ENCODE assay signal across 19 mouse cellular contexts in genomic region chr3:109488750-109489171, GRCm38 (mm10).
DNase-seq lines count a peak whose midpoint lies in the region; ATAC-seq and TF ChIP-seq lines count a peak whose summit lies in the region.
"Had no signal": no experiment of that assay in that cellular context is flagged by ENCODE, and none has a peak within 500 bp of the region (broad histone marks: within the 10 kb centered on the region; RNA-seq: fewer than 3 reads in every experiment).

No protein-coding gene starts in this region.

- no peaks in the 10 kb centered on the region for H3K9me3 ChIP-seq in forebrain, embryonic 12.5 days
- no peaks in the 10 kb centered on the region for H3K9me3 ChIP-seq in forebrain, embryonic 10.5 days
- H3K9me3 ChIP-seq in hindbrain, embryonic 14.5 days (ENCODE audit: control insufficient read depth, low read length): no peaks in the 10 kb centered on the region
- H3K9me3 ChIP-seq in midbrain, embryonic 15.5 days: no peaks in the 10 kb centered on the region
- no peaks in the 10 kb centered on the region for H3K9me3 ChIP-seq in intestine, postnatal 0 days (ENCODE audit: control insufficient read depth)
- H3K9me3 ChIP-seq: embryonic facial prominence, embryonic 13.5 days; heart, embryonic 13.5 days; limb, embryonic 13.5 days; liver, embryonic 15.5 days had no signal

- TF ChIP-seq CTCF in brain, embryonic 14.5 days (IDR thresholded peaks at IDR 0.05; ENCODE audit: borderline replicate concordance, extremely low read depth, insufficient read depth, insufficient read length): no peak
- no peak for TF ChIP-seq CTCF in intestine, postnatal 0 days (IDR thresholded peaks at IDR 0.05; ENCODE audit: low read depth)

- no peaks in the 10 kb centered on the region for H3K27me3 ChIP-seq in forebrain, embryonic 12.5 days
- H3K27me3 ChIP-seq in forebrain, embryonic 10.5 days (ENCODE audit: poor library complexity, severe bottlenecking): no peaks in the 10 kb centered on the region
- no peaks in the 10 kb centered on the region for H3K27me3 ChIP-seq in hindbrain, embryonic 14.5 days (ENCODE audit: control insufficient read depth, insufficient read depth, low read length)
- no peaks in the 10 kb centered on the region for H3K27me3 ChIP-seq in midbrain, embryonic 15.5 days (replicated peaks)
- H3K27me3 ChIP-seq in intestine, postnatal 0 days (replicated peaks; ENCODE audit: control insufficient read depth, insufficient read depth, low read length): no peaks in the 10 kb centered on the region
- H3K27me3 ChIP-seq: embryonic facial prominence, embryonic 13.5 days; heart, embryonic 13.5 days; liver, embryonic 15.5 days; Patski had no signal

- H3K36me3 ChIP-seq in forebrain, embryonic 12.5 days (replicated peaks): no peaks in the 10 kb centered on the region
- H3K36me3 ChIP-seq in forebrain, embryonic 10.5 days (replicated peaks): no peaks in the 10 kb centered on the region
- no peaks in the 10 kb centered on the region for H3K36me3 ChIP-seq in hindbrain, embryonic 14.5 days (replicated peaks; ENCODE audit: control insufficient read depth, insufficient read depth)
- no peaks in the 10 kb centered on the region for H3K36me3 ChIP-seq in midbrain, embryonic 15.5 days (replicated peaks)
- H3K36me3 ChIP-seq in intestine, postnatal 0 days (ENCODE audit: control insufficient read depth, insufficient read depth): no peaks in the 10 kb centered on the region
- H3K36me3 ChIP-seq: embryonic facial prominence, embryonic 13.5 days; heart, embryonic 13.5 days; limb, embryonic 13.5 days; liver, embryonic 15.5 days had no signal

- ATAC-seq in forebrain, embryonic 12.5 days (ENCODE audit: low FRiP score): peak; percentile 25; the same call in 1 of the 2 replicates
- ATAC-seq in hindbrain, embryonic 14.5 days (ENCODE audit: low FRiP score): peak; percentile 46; the same call in 1 of the 2 replicates
- ATAC-seq in midbrain, embryonic 15.5 days (replicated peaks): peak; percentile 46; the same call in 1 of the 2 replicates
- ATAC-seq in intestine, postnatal 0 days: no peak
- ATAC-seq: Patski had no signal

- no peak overlapping the region for H3K4me3 ChIP-seq in forebrain, embryonic 12.5 days (replicated peaks)
- H3K4me3 ChIP-seq in forebrain, embryonic 10.5 days: no peak overlapping the region
- no peak overlapping the region for H3K4me3 ChIP-seq in hindbrain, embryonic 14.5 days (replicated peaks; ENCODE audit: low read length)
- H3K4me3 ChIP-seq in midbrain, embryonic 15.5 days: no peak overlapping the region
- no peak overlapping the region for H3K4me3 ChIP-seq in intestine, postnatal 0 days (ENCODE audit: low read depth, low read length)
- H3K4me3 ChIP-seq: embryonic facial prominence, embryonic 13.5 days; heart, embryonic 13.5 days; limb, embryonic 13.5 days; liver, embryonic 15.5 days had no signal

- DNase-seq in forebrain, embryonic 10.5 days (ENCODE audit: extremely low spot score, low spot score): no peak
- DNase-seq in brain, embryonic 14.5 days (ENCODE audit: low read depth): peak; percentile 78
- peak; percentile 68 for DNase-seq in hindbrain, embryonic 14.5 days (ENCODE audit: low spot score)
- DNase-seq in frontal cortex, postnatal 25 days (ENCODE audit: low spot score in 2 of 2): no peak
- DNase-seq: B cell, adult 2 months; cerebellum, postnatal 14 days; gastrocnemius, postnatal 36 days; kidney, adult 9 months; lung, postnatal 10 days; right cerebral cortex, postnatal 14 days; thymus, postnatal 36 days had no signal

- H3K27ac ChIP-seq in forebrain, embryonic 12.5 days: peak overlapping the region; percentile 25; the same call in 1 of the 2 replicates
- no peak overlapping the region for H3K27ac ChIP-seq in forebrain, embryonic 10.5 days
- peak overlapping the region; percentile 59; the same call in 1 of the 2 replicates for H3K27ac ChIP-seq in hindbrain, embryonic 14.5 days
- 0 out of 2 replicates have a peak overlapping the region, but pooled peaks have one; percentile 53 for H3K27ac ChIP-seq in midbrain, embryonic 15.5 days
- H3K27ac ChIP-seq in intestine, postnatal 0 days (ENCODE audit: low read depth, low read length): no peak overlapping the region
- H3K27ac ChIP-seq: embryonic facial prominence, embryonic 13.5 days; heart, embryonic 13.5 days; limb, embryonic 13.5 days; liver, embryonic 15.5 days had no signal

- H3K4me1 ChIP-seq in forebrain, embryonic 12.5 days: peaks cover 18% of the 10 kb centered on the region
- peaks cover 14% of the 10 kb centered on the region for H3K4me1 ChIP-seq in forebrain, embryonic 10.5 days
- H3K4me1 ChIP-seq in hindbrain, embryonic 14.5 days (replicated peaks; ENCODE audit: control insufficient read depth, insufficient read depth, low read length): peaks cover 10% of the 10 kb centered on the region; the same call in 1 of the 2 replicates
- peaks cover 14% of the 10 kb centered on the region for H3K4me1 ChIP-seq in midbrain, embryonic 15.5 days
- no peaks in the 10 kb centered on the region for H3K4me1 ChIP-seq in intestine, postnatal 0 days (replicated peaks; ENCODE audit: control insufficient read depth, insufficient read depth, low read length)
- H3K4me1 ChIP-seq: embryonic facial prominence, embryonic 13.5 days; heart, embryonic 13.5 days; liver, embryonic 15.5 days had no signal

- TF ChIP-seq POLR2A in brain, embryonic 14.5 days (IDR thresholded peaks at IDR 0.05; ENCODE audit: borderline replicate concordance, extremely low read depth, insufficient read depth, insufficient read length, poor library complexity, severe bottlenecking): no peak

- no peak overlapping the region for H3K4me2 ChIP-seq in forebrain, embryonic 12.5 days
- H3K4me2 ChIP-seq in hindbrain, embryonic 14.5 days (replicated peaks): no peak overlapping the region
- no peak overlapping the region for H3K4me2 ChIP-seq in midbrain, embryonic 15.5 days
- no peak overlapping the region for H3K4me2 ChIP-seq in intestine, postnatal 0 days (replicated peaks; ENCODE audit: low read depth)
- H3K4me2 ChIP-seq: embryonic facial prominence, embryonic 13.5 days; heart, embryonic 13.5 days; limb, embryonic 13.5 days; liver, embryonic 15.5 days had no signal

- WGBS in forebrain, embryonic 12.5 days: 33% methylated on average over 4 of the region's 4 CpGs
- WGBS in forebrain, embryonic 10.5 days: 52% methylated on average over 4 of the region's 4 CpGs
- WGBS in hindbrain, embryonic 14.5 days: 22% methylated on average over 4 of the region's 4 CpGs
- 23% methylated on average over 4 of the region's 4 CpGs for WGBS in midbrain, embryonic 15.5 days
- 68% methylated on average over 4 of the region's 4 CpGs for WGBS in intestine, postnatal 0 days

- no peak overlapping the region for H3K9ac ChIP-seq in forebrain, embryonic 12.5 days
- H3K9ac ChIP-seq in hindbrain, embryonic 14.5 days: no peak overlapping the region
- no peak overlapping the region for H3K9ac ChIP-seq in midbrain, embryonic 15.5 days
- H3K9ac ChIP-seq in intestine, postnatal 0 days (ENCODE audit: low read depth, low read length): no peak overlapping the region
- H3K9ac ChIP-seq: embryonic facial prominence, embryonic 13.5 days; heart, embryonic 13.5 days; limb, embryonic 13.5 days; liver, embryonic 15.5 days had no signal

Comparison
In these comparisons a context has a peak if more than half of its experiments do, and no peak if none do; other contexts are left out.
1. H3K27ac ChIP-seq: peak in forebrain, embryonic 12.5 days (single experiment), hindbrain, embryonic 14.5 days (single experiment) and midbrain, embryonic 15.5 days (single experiment); none in forebrain, embryonic 10.5 days (single experiment) and intestine, postnatal 0 days (single experiment).
2. DNase-seq: peak in brain, embryonic 14.5 days (single experiment) and hindbrain, embryonic 14.5 days (single experiment); none in forebrain, embryonic 10.5 days (single experiment) and frontal cortex, postnatal 25 days (0 of 2).